Mouse (Mus musculus) CD8-positive naive resting alpha-beta T cell, adult 2 months (primary cell): Measurements from ENCODE around the gene Mex3b.

Experiments used
- DNase-seq, 2 experiments: peaks; one replicate each; pipeline ENCODE4 v3.0.0; 2022; ENCODE audit warnings: low read depth in 2 of 2, low spot score in 2 of 2

Gene Mex3b

DNA sequence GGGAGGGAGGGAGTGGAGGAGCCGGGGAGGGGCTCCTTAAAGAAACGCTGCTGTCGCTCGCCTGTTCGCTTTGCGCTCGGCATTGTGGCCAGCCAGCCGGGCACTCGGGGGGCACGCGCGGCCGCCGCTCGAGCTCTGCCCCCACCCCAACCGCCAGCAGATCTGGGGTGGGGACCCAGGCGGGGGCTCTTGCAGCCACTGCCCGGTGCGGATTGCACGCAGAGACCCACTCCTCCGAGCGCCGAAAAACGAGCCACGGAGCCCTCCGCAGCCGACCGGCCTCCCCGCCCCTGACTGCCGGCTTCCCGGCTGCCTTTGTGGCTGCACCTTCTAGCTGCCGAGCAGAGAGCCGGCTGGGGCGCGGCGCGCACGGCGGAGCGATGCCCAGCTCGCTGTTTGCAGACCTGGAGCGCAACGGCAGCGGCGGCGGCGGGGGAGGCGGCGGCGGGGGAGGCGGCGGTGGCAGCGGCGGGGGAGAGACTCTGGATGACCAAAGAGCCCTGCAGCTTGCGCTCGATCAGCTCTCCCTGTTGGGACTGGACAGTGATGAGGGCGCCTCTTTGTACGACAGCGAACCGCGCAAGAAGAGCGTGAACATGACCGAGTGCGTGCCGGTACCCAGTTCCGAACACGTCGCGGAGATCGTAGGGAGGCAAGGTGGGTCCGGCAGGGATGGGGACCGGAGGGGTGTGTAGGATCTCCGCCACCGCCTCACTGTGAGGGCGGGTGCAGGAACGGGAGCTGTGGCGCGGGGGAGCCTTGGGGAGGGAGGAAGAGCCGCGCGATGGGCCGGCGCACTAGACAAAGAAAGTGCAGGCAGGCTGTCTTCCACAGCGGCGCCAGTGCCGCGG lies at the start of gene Mex3b:
Mex3b (plus strand) TSS at position 63 of the 851 bp plus-strand sequence.
- DNase-seq, result peak; percentile 58 to 65

DNA sequence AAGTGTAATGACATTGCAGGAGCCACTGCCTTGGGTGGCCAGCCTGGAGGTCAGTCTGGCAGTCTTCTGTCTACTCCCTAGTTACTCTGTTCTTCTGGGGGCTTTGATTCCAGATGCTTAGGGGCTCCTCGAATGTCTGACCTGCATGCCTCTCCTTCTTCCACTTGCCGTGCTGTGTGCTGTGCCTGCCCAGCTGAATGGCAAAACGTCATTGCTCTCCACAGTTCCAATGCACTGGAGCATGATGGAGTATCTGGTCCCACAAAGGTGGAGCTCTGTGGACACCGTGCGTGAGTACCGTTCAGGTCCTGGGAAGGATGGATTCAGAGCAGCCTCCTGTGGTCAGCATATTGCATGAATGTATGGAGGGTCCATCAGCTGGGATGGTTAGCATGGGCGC lies 47.6 kb upstream of the Mex3b start:
- DNase-seq, result no peak

DNA sequence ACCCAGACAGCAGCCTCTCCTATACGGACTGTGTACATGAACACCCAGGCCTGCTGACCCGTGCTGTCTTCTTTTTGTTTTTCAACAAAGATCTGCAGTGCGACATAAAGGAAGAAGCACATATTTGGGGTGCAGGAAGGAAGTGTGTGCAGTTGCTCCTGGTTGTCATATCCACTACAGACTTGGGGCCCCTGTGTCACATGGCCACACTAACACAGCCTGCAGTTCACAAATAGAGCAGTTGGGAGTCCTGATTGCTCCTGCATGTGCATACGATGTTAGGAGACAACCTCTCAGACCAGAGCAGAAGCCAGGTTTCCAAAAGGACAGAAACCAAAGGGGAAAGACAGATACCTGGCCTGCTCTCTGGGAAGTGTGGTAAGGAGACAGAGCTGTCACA lies 46.5 kb upstream of the Mex3b start:
- DNase-seq, result peak; percentile 19 to 43

DNA sequence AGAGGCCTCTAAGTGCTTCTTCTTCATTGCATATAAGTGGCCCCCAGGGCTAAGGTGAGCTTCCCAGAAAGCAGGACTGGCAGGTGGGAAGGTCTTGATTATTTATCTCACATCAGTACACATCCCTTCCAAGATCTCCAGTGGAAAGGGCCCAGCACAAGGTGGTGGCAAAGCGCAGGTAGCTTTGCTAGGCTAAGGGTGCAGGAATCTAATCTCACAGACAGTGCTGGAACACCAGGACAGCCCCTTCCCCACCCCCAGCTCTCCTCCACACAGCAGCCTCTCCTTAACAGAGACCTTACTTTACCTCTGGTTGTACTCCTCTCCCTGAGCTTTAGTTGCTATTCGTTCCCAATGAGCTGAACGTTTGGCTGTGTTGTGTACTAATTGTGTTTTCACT lies 45.6 kb upstream of the Mex3b start:
- DNase-seq, result no peak

DNA sequence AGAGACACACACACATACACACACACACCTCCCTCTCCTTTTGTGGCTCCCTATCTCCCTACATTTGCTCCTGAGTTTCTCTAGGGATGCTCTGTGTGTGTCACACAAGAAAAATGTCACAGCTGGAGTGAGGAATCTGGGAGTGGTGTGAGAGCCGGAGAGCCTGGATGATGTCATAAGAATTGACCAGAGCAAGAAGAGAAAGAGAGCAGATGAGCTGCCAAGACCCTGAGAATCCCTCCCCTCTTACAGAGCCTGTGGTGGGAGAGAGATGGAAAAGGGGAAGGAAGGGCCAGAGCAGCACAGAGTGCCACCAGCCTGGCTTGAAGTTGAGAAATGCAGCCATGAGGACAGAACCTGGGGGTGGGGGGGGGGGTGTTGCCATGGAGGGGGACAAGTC lies 44.6 kb upstream of the Mex3b start:
- DNase-seq, result no peak

DNA sequence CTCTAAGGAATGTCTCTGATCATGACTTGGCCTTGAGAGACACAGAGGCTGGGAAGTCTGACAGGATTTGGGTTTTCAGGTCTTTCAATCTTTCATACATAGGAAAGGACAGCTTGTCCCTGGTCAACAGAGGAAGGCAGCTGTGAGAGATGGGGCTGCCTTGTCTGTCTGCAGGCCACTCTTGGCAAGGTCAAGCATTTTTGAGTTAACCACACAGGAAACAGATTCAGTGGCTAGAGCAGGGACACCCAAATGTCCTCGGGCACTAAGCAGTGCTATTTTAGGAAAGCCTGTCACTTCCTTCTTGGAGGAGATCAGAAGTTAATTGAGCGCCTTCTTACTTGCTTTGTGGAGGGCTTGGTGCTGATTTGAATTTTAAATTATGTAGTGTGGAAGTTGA lies 38.9 kb upstream of the Mex3b start:
- DNase-seq, result no peak

DNA sequence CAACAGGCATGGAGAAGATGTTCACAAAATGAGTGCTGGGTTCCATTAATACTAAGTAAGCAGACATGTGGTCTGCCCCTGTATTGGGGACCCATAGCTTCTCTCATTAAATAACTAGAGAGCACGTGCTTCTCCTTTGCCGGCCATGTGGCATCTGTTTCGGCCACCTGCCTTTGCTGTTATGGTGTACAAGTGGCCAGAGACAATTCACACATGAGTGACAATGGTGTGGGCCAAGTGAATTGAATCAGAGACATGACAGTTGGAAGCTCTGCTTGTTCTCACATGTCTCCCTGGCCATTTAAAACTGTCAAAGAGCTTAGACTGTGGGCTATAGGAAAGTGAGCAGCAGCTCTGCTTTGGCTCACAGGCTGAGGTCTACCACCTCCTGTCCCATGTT lies 37.6 kb upstream of the Mex3b start:
- DNase-seq, result no peak

DNA sequence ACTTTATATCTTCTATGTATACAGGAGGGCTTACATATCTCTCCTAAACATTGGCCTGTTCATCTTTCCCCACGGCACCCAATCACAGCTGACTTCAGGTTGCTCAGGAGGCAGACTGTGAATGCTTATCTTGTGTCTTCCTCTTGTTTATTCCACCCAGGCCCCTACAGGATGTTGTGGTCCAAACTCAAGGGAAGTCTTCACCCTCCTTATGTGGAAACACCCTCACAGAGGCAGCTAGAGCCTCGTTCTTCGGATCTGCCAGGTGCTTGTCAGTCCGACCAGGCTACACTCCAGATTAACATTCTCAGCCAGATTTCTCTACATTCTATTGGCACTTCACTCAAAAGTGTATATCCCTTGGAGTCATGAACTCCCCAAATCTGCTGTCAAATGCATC lies 32.7 kb upstream of the Mex3b start:
- DNase-seq, result peak; percentile 21 to 42

DNA sequence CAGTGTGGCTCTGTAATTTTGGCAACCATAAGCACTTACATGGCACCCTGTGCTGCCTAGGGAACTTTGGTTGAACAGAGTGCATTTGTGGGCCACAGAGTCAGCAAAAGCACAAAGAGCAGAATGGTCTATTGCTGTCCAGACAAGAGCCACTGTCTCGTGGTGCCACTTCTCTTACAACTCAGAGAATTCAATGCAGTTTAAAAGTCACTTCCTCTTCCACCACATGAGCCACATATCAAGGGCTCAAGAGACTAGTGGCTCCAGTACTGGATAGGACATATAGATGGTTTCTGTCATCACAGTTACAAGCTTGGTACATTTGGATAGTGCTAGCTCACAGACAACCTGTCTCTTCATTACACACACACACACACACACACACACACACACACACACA lies 28.7 kb upstream of the Mex3b start:
- no peak for DNase-seq

DNA sequence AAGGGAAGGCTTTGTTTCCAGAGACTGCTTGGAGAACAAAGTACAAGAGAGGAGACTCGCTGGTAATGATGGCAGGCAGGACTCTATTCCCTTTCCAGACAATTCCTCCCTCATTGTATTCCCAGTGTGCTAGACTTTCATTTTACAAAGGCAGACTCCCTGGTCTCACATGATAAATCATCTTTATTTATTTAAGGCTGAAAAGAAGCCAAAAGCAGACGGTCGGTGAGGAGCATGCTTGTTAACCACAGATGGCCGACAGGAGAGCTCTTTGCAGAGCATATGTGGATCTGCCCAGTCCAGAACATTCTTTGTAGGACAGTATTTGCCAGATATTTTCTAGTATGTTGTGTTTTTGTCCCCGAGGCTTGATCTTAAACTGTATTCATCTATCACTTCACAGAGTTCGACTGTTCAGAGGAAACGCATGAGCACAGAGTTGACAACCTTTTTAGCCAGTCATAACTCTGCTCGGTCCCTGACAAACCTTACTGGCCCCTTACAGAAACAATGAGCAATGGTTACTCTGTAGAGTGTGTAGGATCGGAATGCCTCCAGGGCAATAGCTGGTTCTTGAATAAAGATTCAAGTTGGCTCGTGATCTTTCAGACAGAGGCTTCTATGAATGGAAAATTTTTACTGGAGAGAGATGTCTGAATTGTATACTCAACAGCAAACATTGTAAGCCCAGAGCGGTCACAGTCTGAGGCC lies 28.0 kb upstream of the Mex3b start:
- DNase-seq, result no peak

DNA sequence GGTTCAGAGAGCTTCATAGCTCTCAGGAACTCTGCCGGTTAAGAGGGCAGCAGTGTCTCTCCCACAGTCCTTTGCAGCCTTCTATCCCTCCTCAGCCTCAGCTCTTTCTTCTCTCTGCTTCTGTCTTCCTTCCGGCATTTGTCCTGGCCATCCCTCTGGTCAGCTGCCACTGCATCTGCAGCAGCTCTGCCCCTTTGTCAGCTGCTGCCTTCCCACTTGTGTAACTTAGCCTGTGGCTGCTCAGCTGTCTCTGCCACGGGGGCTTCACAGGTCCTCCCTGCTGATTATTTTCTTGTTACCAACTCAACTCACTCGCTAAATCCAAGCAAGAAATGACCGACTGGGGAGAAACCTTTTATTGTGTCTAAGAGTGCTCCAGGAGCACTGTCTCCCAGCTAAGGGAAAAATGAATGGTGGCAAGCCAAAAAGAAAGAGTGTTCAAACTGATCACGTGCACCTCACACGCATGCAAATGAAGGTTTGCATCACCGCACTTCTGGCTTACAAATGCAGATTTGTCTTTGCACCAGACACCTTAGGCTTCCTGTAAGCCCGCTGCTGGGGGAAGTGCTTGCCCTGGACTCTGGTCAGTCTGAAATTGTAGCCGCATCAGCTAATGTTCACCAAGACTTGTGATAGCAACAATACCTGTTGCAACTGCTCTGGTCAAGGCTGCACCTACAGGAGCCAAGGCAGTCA lies 24.8 kb upstream of the Mex3b start:
- DNase-seq, result no peak

DNA sequence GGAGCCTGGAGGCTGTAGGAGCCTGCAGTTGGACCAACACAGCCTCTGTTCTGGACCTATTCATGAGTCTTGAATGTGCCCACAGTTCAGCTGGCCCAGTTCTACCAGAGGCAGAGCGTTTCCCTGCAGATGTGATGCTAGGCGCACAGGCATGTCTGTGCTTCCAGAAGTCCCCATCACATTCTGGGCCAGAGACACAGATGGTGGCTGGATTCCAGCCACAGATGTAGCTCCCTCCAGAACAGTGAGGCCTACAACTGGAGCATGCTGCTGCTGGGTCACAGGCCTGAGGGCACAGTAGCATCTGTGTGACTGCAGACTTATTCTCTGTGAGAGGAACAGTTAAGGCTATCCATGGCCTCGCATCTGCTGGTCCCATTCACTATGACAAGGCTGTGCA lies 16.4 kb upstream of the Mex3b start:
- no peak for DNase-seq

DNA sequence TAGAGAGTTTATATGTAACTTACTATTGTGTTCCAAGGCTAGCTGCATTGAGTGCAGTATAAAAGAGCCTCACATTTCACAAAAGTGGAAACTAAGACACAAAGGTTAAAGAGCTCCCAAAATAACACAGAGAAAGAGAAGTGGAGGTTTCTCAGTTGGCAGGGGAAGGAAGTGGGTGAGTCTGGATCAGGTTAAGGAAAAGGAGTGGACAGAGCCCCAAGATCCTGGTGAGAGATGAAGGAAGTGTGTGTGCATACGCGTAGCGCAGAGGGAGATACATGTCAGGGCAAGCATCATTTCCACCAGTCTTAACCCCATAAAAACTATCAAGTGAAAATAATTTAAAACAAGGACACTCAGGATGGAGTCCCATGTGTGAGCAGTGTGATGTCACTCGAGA lies 15.5 kb upstream of the Mex3b start:
- DNase-seq, result no peak

DNA sequence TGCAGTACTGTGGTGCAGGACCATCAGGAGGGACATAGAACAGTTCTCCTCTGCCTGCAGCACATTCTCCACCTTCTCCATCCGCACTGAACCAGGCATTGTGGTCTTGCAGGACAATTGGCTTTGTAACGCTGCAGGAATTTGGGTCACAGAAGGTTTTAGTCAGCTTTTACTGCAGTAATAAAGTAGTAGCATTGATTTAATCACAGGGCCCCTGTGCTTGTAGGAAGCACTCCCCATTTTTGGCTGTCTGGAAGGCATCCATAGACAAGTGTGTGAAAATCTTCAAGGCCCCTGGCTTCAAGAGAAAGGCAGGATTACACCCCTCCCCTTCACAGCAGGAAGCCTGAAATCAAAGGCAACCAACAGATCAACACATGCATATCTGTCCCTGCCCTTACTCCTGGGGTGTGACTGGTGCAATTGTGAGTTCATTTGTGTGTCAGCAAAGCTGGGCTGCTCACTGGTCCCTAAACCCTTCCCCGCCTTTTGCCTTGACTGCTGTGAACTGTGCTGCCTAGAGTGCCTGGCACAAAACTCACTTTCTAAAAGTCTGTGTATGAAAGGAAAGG lies 12.9 kb upstream of the Mex3b start:
- no peak for DNase-seq

DNA sequence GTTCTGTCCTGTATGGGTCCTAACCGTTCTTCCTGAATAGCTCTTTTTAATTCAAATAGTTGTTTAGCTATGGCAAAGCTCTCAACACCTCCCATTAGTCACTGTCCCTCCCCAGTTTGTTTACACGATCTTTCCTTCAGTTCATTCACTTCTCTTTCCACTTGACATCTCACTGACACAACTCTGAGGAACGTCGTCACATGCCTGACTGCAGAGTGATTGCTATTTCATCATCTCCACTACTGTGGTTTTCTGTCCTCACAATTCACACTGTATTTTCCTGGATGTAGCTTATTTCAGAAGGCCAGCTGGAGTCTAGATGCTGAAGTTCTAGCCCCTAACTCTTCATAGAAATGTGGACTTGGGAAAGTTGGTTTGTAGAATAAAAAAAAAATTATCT lies 8.5 kb upstream of the Mex3b start:
- DNase-seq, result no peak

DNA sequence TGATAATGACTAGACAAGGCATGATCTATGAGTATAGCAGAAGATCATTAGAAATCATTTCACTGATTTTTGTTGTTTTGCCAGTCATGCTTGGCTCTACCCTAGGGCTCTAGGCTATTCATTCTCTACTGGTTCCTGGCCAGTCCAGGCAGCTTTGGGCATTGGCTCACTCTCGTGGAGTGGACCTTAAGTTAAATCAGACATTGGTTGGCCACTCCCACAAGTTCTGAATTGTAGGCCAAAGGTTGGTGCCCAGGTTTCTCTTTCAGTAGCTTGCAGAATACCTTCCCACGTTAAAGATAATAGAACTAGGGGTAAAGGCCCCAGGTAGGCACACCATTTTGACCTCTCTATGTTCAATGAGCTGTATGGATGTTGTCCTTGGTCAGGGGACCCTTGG lies 6.5 kb upstream of the Mex3b start:
- DNase-seq, result no peak

DNA sequence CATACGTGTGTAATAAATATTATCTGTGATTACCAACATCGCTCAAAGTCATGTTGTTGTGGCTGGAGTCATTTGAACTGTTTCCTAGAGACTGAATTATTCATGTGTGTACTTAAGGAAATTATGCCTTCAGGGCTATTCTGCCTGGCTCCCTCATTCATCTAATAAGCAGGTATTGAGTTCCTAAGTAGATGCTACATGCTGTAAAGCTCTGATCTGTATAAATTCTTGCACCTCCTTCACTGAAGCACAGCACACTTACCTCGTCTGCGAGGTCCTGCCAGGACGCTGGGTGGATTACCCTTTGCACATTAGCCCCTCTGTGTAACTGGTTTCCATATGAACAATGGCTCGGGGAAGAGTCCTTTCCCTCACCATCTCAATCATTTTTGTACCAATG lies 3.8 kb upstream of the Mex3b start:
- no peak for DNase-seq

DNA sequence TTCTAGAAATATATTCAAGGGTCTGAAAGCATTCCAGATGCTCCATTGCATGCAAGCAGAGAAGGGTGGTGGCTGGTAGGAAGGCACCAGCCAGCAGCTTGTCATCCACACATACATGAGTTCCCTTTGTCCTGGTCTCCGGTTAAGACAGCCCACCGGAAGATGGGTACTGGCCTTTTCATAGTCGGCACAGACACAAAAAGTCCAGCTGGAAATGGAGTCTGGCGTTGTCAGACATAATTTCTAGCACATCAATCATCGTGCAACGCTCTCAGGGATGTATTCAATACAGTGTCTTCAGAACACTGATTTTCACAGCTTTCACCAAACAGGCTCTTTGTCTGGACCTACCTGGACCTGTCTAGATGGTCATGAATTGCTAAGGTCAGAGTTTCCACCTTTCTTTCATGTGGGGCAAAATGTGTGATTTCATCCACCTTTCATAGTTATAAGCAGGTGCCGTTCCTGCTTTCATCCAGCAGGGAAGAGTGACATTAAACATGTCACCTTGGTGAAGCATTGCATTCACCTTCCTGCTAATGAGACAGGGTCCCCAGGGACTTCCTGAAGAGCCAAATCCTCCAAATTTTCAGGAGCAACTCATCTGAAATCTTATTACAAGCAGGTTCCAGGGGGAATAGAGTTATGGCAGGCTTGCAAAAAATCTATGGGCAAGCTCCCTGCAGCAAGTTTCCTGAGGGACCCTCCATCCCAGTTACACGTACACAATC lies 2.7 kb upstream of the Mex3b start:
- no peak for DNase-seq

DNA sequence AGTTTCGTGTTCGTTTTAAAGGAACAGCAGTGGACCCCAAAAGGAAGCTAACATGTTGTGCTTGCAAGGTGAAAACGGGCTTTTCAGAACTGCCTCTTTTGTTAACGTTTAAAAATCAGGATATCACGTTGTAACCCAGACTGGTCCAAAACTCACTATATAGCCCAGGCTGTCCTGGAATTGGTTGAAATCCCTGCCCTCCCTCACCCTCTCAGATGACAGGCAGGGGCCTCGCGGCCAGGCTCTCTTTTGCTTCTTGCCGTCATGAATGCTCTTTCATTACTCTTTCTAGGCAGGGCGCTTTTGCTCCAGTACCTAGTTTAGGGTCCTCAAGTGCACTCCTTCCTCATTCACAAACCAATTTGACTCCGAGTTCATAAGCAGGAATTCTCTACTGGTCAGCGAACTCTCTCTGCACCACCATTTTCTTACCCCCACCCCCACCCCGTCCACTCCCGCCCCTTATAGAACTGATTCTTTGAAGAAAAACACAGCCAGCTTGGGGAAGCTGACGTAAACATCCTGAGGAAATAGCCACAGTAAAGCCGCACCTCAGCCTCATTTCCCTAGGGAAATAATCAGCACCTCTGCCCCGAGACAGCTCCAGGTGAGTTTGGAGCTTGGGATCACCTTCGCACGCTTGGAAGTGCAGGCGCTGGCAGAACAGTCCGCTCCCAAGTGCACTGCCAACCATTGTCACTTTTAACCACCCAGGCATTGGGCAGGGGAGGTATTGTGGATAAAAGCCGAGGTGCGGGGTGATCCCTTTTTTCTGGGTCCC lies 2.0 kb upstream of the Mex3b start:
- peak; percentile 8 to 24 for DNase-seq

DNA sequence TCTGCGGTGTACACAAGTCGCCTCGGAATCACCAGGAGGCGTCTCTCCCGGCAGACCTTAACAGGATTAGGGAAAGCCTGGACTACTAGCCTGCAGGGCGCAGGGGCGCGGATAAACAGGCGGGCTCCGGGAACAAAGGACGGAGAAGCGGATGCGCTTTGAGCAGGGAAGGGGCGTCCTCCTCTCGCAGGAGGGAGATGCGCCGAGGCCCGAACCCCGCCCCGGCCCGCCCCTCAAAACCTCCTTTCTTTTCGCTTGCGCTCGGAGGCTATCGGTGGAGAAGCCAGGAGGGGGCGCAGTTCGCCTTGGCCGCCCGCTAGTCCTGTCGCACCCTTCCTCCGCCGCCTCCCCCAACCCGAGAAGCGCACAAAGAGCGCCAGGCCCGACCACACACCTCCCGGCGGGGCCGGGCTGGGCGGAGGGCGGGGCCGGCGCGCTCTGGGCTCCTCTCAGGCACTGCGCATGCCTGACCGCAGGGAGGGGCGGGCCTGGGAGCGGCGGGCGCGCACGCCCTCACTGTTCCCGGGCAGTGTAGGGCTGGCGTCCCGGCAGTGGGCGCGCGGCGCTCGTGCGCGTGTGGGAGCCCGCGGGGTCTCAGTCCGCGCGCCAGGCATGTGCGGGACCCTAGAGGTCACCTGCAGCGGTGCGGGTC lies 1.2 kb upstream of the Mex3b start:
- DNase-seq, result peak; percentile 98 to 99
